Mouse (Mus musculus): ENCODE data around the gene Synpr.

DNA sequence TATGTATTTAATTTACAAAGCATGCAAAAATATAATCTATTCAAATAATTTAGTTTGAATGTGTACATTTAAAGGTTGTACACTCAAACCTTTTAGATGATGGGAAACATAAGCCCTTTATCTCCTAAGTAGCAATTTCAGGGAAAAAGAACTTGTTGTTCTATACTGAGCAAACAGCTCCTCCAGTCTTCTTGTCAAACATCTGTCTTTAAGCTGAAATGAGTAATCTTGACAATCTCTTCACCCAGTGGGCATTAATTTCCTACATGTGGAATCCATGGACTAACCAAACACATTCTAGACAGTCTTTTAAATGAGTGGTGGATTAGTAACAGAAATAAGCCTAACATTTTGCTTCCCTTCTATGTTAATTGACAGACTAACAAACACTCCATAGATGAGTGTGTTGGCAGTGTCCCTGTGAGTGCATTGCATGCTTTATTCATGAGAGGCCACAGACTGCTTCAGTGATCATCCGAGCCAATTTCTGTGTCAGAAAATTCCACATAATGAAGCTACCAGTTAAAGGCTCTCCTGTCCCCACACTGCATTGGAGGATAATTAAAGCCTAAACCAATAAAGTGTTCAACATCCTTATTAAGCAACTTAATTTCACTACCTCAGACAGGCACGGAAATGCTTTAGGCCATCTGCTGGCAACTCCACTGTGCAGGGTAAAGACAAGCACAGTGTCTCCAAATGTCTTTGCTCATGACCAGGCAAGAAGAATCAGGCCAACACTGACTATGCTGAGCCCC, 367.1 kb downstream of the Synpr start:
- no peak for TF ChIP-seq ZKSCAN1 (IDR thresholded peaks at IDR 0.05; ENCODE audit: borderline replicate concordance, low read depth, low read length)
- no peak for TF ChIP-seq PAX5 (IDR thresholded peaks at IDR 0.05; ENCODE audit: low read length)
- no peak for TF ChIP-seq MXI1 (IDR thresholded peaks at IDR 0.05; ENCODE audit: low read depth, low read length)
- TF ChIP-seq CTCF (conservative IDR thresholded peaks at IDR 0.05 in 1 of 2, IDR thresholded peaks at IDR 0.05 in 1 of 2; ENCODE audit: low read depth in 2 of 2, low read length in 2 of 2) = no peak
- no peak for TF ChIP-seq USF1 (IDR thresholded peaks at IDR 0.05; ENCODE audit: low read depth, low read length)
- TF ChIP-seq E2F4 (IDR thresholded peaks at IDR 0.05; ENCODE audit: insufficient replicate concordance, low read depth, low read length) = no peak
- TF ChIP-seq GABPA (IDR thresholded peaks at IDR 0.05; ENCODE audit: insufficient replicate concordance, low read depth, low read length) = no peak

Measured in CH12.LX (cell line).